Mouse (Mus musculus) Patski (cell line): ENCODE measurements around the gene Fam104a. TPM values are rescaled to one million over a fixed set of nuclear protein-coding genes. Genes with fewer than 3 reads are reported as not detected.

ENCODE experiments used
- ATAC-seq: fragments of 100-300 bp; one replicate; pipeline ENCODE4 v1.8.0; 2021
- CTCF ChIA-PET: fragments of 350-600 bp; sonication (Branson Sonifier 250); formaldehyde crosslinking; loops from one replicate; lab custom pipeline; 2022; ENCODE audit warnings: inconsistent platforms; lab: Charles Lee
- POLR2A ChIA-PET: fragments of 350-600 bp; sonication (Branson Sonifier 250); formaldehyde crosslinking; loops from one replicate; lab custom pipeline; 2022; ENCODE audit warnings: antibody characterized with exemption, inconsistent platforms; lab: Charles Lee
- DNase-seq: peaks from one replicate; pipeline ENCODE4 v3.0.0-alpha.2; 2011; ENCODE audit warnings: low read depth, low spot score
- H3K27me3 ChIP-seq: fragments of 371-371 bp; one replicate; pipeline ENCODE4 v1.5.1; 2021
- CTCF ChIP-seq: fragments of 100-300 bp; IDR thresholded peaks from one replicate; pipeline ENCODE4 v1.5.1; 2021
- in situ Hi-C: fragments of 300-500 bp; cut with MboI; formaldehyde crosslinking; loops from 3 replicates; pipeline ENCODE4 v1.11.1; 2018; ENCODE audit warnings: low pct_unique_long_range_greater_than_20kb, mixed read lengths
- polyA plus RNA-seq: library from polyadenylated mRNA; unstranded; gene quantifications from one replicate; pipeline ENCODE4 v1.2.3, GENCODE M21; 2021

Gene Fam104a
- polyA plus RNA-seq, 1 experiment from 2014 or later, result 46.0 TPM

- ChIA-PET POLR2A (no interaction called here), CTCF (interaction anchor here (1.4 kb wide), 2 partner anchors 101 to 105 kb away, joined by 3 to 4 read pairs; no protein-coding TSS in a partner anchor)
- in situ Hi-C loops, result loop anchor here (25.0 kb wide), 1 partner anchor 956 kb away; the partner anchor contains the start of gene Rpl38
- no peak for TF ChIP-seq CTCF
- DNase-seq (no peak), ATAC-seq (no peak)
- no peaks in the 10 kb centered on the region for H3K27me3 ChIP-seq
Measured at GRCm38 (mm10) chr11:113705966-113706652, 22.2 kb upstream of the Fam104a start.

GRCm38 (mm10) chr11:113703758-113704157, 19.8 kb upstream of the Fam104a start:
- CTCF ChIA-PET, result interaction anchor here (0.9 to 2.7 kb wide), 7 partner anchors 10 to 111 kb away, joined by 3 to 32 read pairs (median 4); no protein-coding TSS in a partner anchor
- POLR2A ChIA-PET, result interaction anchor here (2.5 kb wide), 1 partner anchor 107 kb away, joined by 12 read pairs; no protein-coding TSS in a partner anchor
- no peaks in the 10 kb centered on the region for H3K27me3 ChIP-seq
- ATAC-seq (peak; percentile 61), DNase-seq (no peak)
- peak; percentile 97 for TF ChIP-seq CTCF
- in situ Hi-C loops, result loop anchor here (5.0 to 25.0 kb wide), 2 partner anchors 109 to 959 kb away; partner anchors contain the start of gene Rpl38

GRCm38 (mm10) chr11:113699643-113700042, 15.7 kb upstream of the Fam104a start:
- ATAC-seq (no peak), DNase-seq (no peak)
- in situ Hi-C loops, result loop anchor here (5.0 to 25.0 kb wide), 2 partner anchors 113 to 963 kb away; partner anchors contain the start of gene Rpl38
- H3K27me3 ChIP-seq, result no peaks in the 10 kb centered on the region
- ChIA-PET POLR2A (no interaction called here), CTCF (interaction anchor here (1.6 to 2.4 kb wide), 2 partner anchors 9 to 111 kb away, joined by 4 to 9 read pairs; partner anchors contain the start of gene Cpsf4l)
- no peak for TF ChIP-seq CTCF

- no peak for TF ChIP-seq CTCF
- ChIA-PET CTCF (interaction anchor here (2.4 kb wide), 1 partner anchor 113 kb away, joined by 9 read pairs; no protein-coding TSS in a partner anchor), POLR2A (interaction anchor here (0.6 kb wide), 1 partner anchor 13 kb away, joined by 3 read pairs; no protein-coding TSS in a partner anchor)
- H3K27me3 ChIP-seq, result no peaks in the 10 kb centered on the region
- in situ Hi-C loops, result no loop called here
- ATAC-seq (no peak), DNase-seq (no peak)
Measured at GRCm38 (mm10) chr11:113698013-113698545, 14.1 kb upstream of the Fam104a start.

- POLR2A ChIA-PET, result no interaction called here
- in situ Hi-C loops, result no loop called here
- no peaks in the 10 kb centered on the region for H3K27me3 ChIP-seq
- no peak for DNase-seq
- TF ChIP-seq CTCF, result no peak
- CTCF ChIA-PET, result interaction anchor here (2.4 kb wide), 1 partner anchor 113 kb away, joined by 9 read pairs; no protein-coding TSS in a partner anchor
- no peak for ATAC-seq
Measured at GRCm38 (mm10) chr11:113697571-113697970, 13.6 kb upstream of the Fam104a start.

GRCm38 (mm10) chr11:113691851-113692250, 7.9 kb upstream of the Fam104a start:
- no peak for ATAC-seq
- ChIA-PET POLR2A (interaction anchor here (0.6 kb wide), 1 partner anchor 537 kb away, joined by 3 read pairs; no protein-coding TSS in a partner anchor), CTCF (interaction anchor here (1.9 kb wide), 1 partner anchor 58 kb away, joined by 3 read pairs; no protein-coding TSS in a partner anchor)
- in situ Hi-C loops, result no loop called here
- no peak for TF ChIP-seq CTCF
- no peak for DNase-seq
- H3K27me3 ChIP-seq, result no peaks in the 10 kb centered on the region

GRCm38 (mm10) chr11:113691318-113691717, 7.4 kb upstream of the Fam104a start:
- TF ChIP-seq CTCF, result no peak
- no peak for DNase-seq
- H3K27me3 ChIP-seq, result no peaks in the 10 kb centered on the region
- in situ Hi-C loops, result no loop called here
- ChIA-PET CTCF (interaction anchor here (1.9 kb wide), 1 partner anchor 59 kb away, joined by 3 read pairs; no protein-coding TSS in a partner anchor), POLR2A (no interaction called here)
- no peak for ATAC-seq

- TF ChIP-seq CTCF, result no peak
- no peak for DNase-seq
- ChIA-PET POLR2A (interaction anchor here (0.7 kb wide), 1 partner anchor 129 kb away, joined by 9 read pairs; no protein-coding TSS in a partner anchor), CTCF (interaction anchor here (1.5 to 1.9 kb wide), 3 partner anchors 38 to 120 kb away, joined by 3 read pairs; no protein-coding TSS in a partner anchor)
- H3K27me3 ChIP-seq, result no peaks in the 10 kb centered on the region
- ATAC-seq, result no peak
- in situ Hi-C loops, result no loop called here
Measured at GRCm38 (mm10) chr11:113690506-113690905, 6.6 kb upstream of the Fam104a start.

GRCm38 (mm10) chr11:113687031-113687430, 3.1 kb upstream of the Fam104a start:
- DNase-seq, result no peak
- ATAC-seq, result no peak
- TF ChIP-seq CTCF, result no peak
- in situ Hi-C loops, result no loop called here
- H3K27me3 ChIP-seq, result no peaks in the 10 kb centered on the region
- ChIA-PET CTCF (no interaction called here), POLR2A (no interaction called here)

- no peak for DNase-seq
- in situ Hi-C loops, result no loop called here
Measured at GRCm38 (mm10) chr11:113684707-113685426, 912 bp upstream of the Fam104a start.

More at GRCm38 (mm10) chr11:113684707-113685426, 912 bp upstream of the Fam104a start:
- ATAC-seq, result no peak
- H3K27me3 ChIP-seq, result no peaks in the 10 kb centered on the region
- POLR2A ChIA-PET, result interaction anchor here (0.5 to 1.3 kb wide), 3 partner anchors 9 to 62 kb away, joined by 3 to 5 read pairs (median 3); no protein-coding TSS in a partner anchor
- no peak for TF ChIP-seq CTCF
- CTCF ChIA-PET, result no interaction called here
